Mouse (Mus musculus) midbrain, postnatal 0 days (tissue): ENCODE measurements around the gene Nap1l1. TPM values are rescaled to one million over a fixed set of nuclear protein-coding genes. Genes with fewer than 3 reads are reported as not detected.

Experiments used
- ATAC-seq: fragments of 200-750 bp; cut with Nextera tagmentation; 2 replicates; pipeline ENCODE4 v1.8.0; 2017; ENCODE audit warnings: moderate number of reproducible peaks, mild to moderate bottlenecking, moderate TSS enrichment, moderate library complexity; ENCODE audit not compliant: low FRiP score
- DNase-seq: peaks from one replicate; pipeline ENCODE4 v3.0.0-alpha.2; 2015; ENCODE audit warnings: low spot score
- H3K27ac ChIP-seq: fragments of 300-500 bp; sonication (generic); 2 replicates; pipeline ENCODE4 v1.5.1; 2014; ENCODE audit warnings: low read depth, mild to moderate bottlenecking, low read length, mixed read lengths
- H3K27me3 ChIP-seq: fragments of 300-500 bp; sonication (generic); 2 replicates; pipeline ENCODE4 v1.6.1; 2014; ENCODE audit warnings: low read length, control low read depth, mixed read lengths; ENCODE audit not compliant: insufficient read depth
- H3K36me3 ChIP-seq: fragments of 300-500 bp; sonication (generic); 2 replicates; pipeline ENCODE4 v1.6.1; 2014; ENCODE audit warnings: low read length, control low read depth, mixed read lengths; ENCODE audit not compliant: insufficient read depth
- H3K4me1 ChIP-seq: fragments of 300-500 bp; sonication (generic); 2 replicates; pipeline ENCODE4 v1.6.1; 2014; ENCODE audit warnings: mild to moderate bottlenecking, control low read depth, antibody characterized with exemption, low read length, mixed read lengths; ENCODE audit not compliant: insufficient read depth
- H3K4me2 ChIP-seq: fragments of 300-500 bp; sonication (generic); 2 replicates; pipeline ENCODE4 v1.6.1; 2014; ENCODE audit warnings: low read depth, mild to moderate bottlenecking, low read length, mixed read lengths; ENCODE audit not compliant: poor library complexity, severe bottlenecking
- H3K4me3 ChIP-seq: fragments of 300-500 bp; sonication (generic); 2 replicates; pipeline ENCODE4 v1.5.1; 2014; ENCODE audit warnings: low read depth, mild to moderate bottlenecking, low read length, moderate library complexity
- H3K9ac ChIP-seq: fragments of 300-500 bp; sonication (generic); replicated peaks from 2 replicates; pipeline ENCODE4 v1.6.1; 2014; ENCODE audit warnings: mild to moderate bottlenecking, low read length, moderate library complexity, mixed read lengths; ENCODE audit not compliant: poor library complexity, severe bottlenecking
- H3K9me3 ChIP-seq: fragments of 300-500 bp; sonication (generic); 2 replicates; pipeline ENCODE4 v1.6.1; 2016; ENCODE audit warnings: low read length, control low read depth
- CTCF ChIP-seq: IDR thresholded peaks from 2 replicates; pipeline ENCODE4 v1.5.1; 2016; ENCODE audit warnings: antibody characterized with exemption, mild to moderate bottlenecking
- WGBS: fragments of 180-500 bp; shearing (Covaris S2); extraction: QIAGEN DNeasy Blood & Tissue Kit; methylation state at CpG from one replicate; pipeline ENCODE4 v1.1.7; 2014; 5-methylcytosine and 5-hydroxymethylcytosine counted together
- polyA plus RNA-seq: library from polyadenylated mRNA; unstranded; fragments of >200 nt; fragmentation: Nextera tagmentation; extraction: Ambion mirVana; gene quantifications from 2 replicates; pipeline ENCODE4 v1.2.1, GENCODE M21; 2015
- total RNA-seq: library from RNA; depleted of rRNA; stranded (reverse); fragments of >200 nt; gene quantifications from 2 replicates; pipeline ENCODE4 v1.2.3, GENCODE M21; 2014

Gene Nap1l1
- total and polyA plus RNA-seq, 2 experiments from 2014 or later, result 57.1 to 171 TPM

GRCm38 (mm10) chr10:111516804-111517436, 43.9 kb downstream of the Nap1l1 start:
- H3K27me3 ChIP-seq, result no peaks in the 10 kb centered on the region
- TF ChIP-seq CTCF, result no peak
- WGBS, result 88% methylated on average over 8 of the region's 8 CpGs
- H3K4me1 ChIP-seq, result 0 out of 2 replicates have a peak, but pooled peaks cover 6% of the 10 kb centered on the region
- no peak overlapping the region for H3K27ac ChIP-seq
- H3K9ac ChIP-seq, result no peak overlapping the region
- DNase-seq, result no peak
- H3K9me3 ChIP-seq, result no peaks in the 10 kb centered on the region
- ATAC-seq, result no peak
- no peaks in the 10 kb centered on the region for H3K36me3 ChIP-seq
- no peak overlapping the region for H3K4me3 ChIP-seq
- no peak overlapping the region for H3K4me2 ChIP-seq

DNA sequence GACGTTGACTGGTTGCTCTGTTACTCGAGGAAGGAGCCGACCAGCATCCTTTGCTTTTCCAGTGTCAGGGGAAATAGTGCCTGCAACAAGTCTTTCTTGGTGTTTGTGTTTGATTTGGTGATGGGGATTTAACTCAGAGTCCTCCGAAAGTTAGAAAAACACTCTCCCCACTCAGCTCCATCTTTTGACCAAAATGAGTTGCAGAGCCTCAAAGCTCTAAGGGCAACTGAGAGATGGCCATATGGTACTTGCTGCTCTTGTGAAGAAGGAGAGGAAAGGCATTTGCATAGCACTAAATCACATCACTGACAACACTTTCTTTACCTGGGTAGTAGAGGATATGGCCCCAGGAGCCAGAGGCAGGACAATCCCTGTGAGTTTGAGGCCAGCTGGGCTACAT, 45.3 kb downstream of the Nap1l1 start:
- no peak overlapping the region for H3K27ac ChIP-seq

GRCm38 (mm10) chr10:111519620-111520370, 46.8 kb downstream of the Nap1l1 start:
- H3K4me1 ChIP-seq, result 0 out of 2 replicates have a peak, but pooled peaks cover 6% of the 10 kb centered on the region
- H3K27ac ChIP-seq, result 0 out of 2 replicates have a peak overlapping the region, but pooled peaks have one; percentile 38
- H3K36me3 ChIP-seq, result no peaks in the 10 kb centered on the region
- H3K9me3 ChIP-seq, result no peaks in the 10 kb centered on the region
- H3K9ac ChIP-seq, result no peak overlapping the region
- H3K4me2 ChIP-seq, result peak overlapping the region; percentile 39
- 0 out of 2 replicates have a peak, but pooled peaks have one; percentile 49 for ATAC-seq
- no peak for TF ChIP-seq CTCF
- peak; percentile 79 for DNase-seq
- 0 out of 2 replicates have a peak overlapping the region, but pooled peaks have one; percentile 2 for H3K4me3 ChIP-seq
- WGBS, result 35% methylated on average over 24 of the region's 24 CpGs
- H3K27me3 ChIP-seq, result no peaks in the 10 kb centered on the region

More for the DNA sequence above, 45.3 kb downstream of the Nap1l1 start:
- Histone ChIP-seq H3K4me3 (no peak overlapping the region), H3K27me3 (no peaks in the 10 kb centered on the region), H3K4me2 (no peak overlapping the region), H3K9ac (no peak overlapping the region), H3K9me3 (no peaks in the 10 kb centered on the region), H3K36me3 (no peaks in the 10 kb centered on the region), H3K4me1 (0 out of 2 replicates have a peak, but pooled peaks cover 6% of the 10 kb centered on the region)
- no peak for TF ChIP-seq CTCF
- ATAC-seq (no peak), DNase-seq (no peak)
- 97% methylated on average over 4 of the region's 4 CpGs for WGBS

DNA sequence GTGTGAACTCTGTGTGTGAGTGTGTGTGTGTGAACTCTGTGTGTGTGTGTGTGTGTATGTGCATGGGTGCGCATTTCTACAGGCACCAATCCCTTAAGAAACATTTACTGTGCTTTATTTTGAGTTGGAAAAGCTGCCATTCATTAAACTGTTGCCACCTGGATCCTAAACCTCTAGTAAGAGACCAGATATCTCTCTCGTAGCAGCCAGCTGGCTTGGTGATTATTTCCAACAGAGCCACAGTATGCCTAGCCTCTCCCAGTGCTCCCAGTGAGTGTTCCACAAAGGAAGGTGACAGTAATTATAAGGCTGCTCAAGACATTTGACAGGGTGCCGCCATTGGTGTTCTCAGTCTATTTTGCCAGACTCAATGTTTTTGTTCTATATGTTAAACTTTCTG, 47.6 kb downstream of the Nap1l1 start:
- 68% methylated on average over 3 of the region's 3 CpGs for WGBS
- Histone ChIP-seq H3K27me3 (no peaks in the 10 kb centered on the region), H3K36me3 (no peaks in the 10 kb centered on the region), H3K9ac (no peak overlapping the region), H3K27ac (no peak overlapping the region), H3K4me2 (no peak overlapping the region), H3K4me1 (0 out of 2 replicates have a peak, but pooled peaks cover 6% of the 10 kb centered on the region), H3K9me3 (no peaks in the 10 kb centered on the region), H3K4me3 (no peak overlapping the region)
- ATAC-seq (no peak), DNase-seq (no peak)
- no peak for TF ChIP-seq CTCF

DNA sequence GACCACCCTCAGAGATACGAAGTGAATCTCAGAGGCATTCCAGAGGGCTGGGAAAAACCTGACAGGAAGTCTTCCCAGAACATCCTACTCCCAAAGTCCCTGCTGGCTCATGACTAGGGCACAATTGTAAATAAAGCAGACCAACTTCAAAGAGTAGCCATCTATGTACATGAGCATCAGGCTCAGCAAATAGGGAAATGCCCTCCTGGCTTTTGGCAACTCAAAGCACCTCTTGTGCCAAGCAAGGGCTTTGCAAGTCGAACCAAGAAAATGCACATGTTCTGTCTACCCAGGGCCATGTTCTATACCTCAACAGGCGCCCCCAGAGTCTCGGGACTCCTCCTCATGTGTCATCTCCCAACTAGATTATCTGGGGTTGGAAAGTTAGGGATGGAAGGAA, 48.6 kb downstream of the Nap1l1 start:
- Histone ChIP-seq H3K27ac (no peak overlapping the region), H3K36me3 (no peaks in the 10 kb centered on the region), H3K9me3 (no peaks in the 10 kb centered on the region), H3K9ac (no peak overlapping the region), H3K4me3 (no peak overlapping the region), H3K4me1 (0 out of 2 replicates have a peak, but pooled peaks cover 6% of the 10 kb centered on the region), H3K4me2 (no peak overlapping the region), H3K27me3 (no peaks in the 10 kb centered on the region)
- no peak for TF ChIP-seq CTCF
- WGBS, result 61% methylated on average over 4 of the region's 4 CpGs
- ATAC-seq, result no peak
- DNase-seq, result no peak

GRCm38 (mm10) chr10:111522230-111522629, 49.2 kb downstream of the Nap1l1 start:
- H3K36me3 ChIP-seq, result no peaks in the 10 kb centered on the region
- no peak overlapping the region for H3K9ac ChIP-seq
- WGBS, result 76% methylated on average over 4 of the region's 4 CpGs
- TF ChIP-seq CTCF, result no peak
- DNase-seq, result no peak
- H3K27me3 ChIP-seq, result no peaks in the 10 kb centered on the region
- ATAC-seq, result no peak
- H3K4me2 ChIP-seq, result no peak overlapping the region
- H3K4me3 ChIP-seq, result no peak overlapping the region
- no peaks in the 10 kb centered on the region for H3K9me3 ChIP-seq
- 0 out of 2 replicates have a peak, but pooled peaks cover 6% of the 10 kb centered on the region for H3K4me1 ChIP-seq
- no peak overlapping the region for H3K27ac ChIP-seq
